1 mouse cellular context compared by ENCODE assay signal in genomic region chr5:137065923-137066322, GRCm38 (mm10).
TF ChIP-seq lines count a peak whose summit lies in the region.

No protein-coding gene starts in this region.

TF ChIP-seq in MEL, 35 proteins besides CTCF, POLR2A, EP300 and RAD21:
- TF ChIP-seq CHD2 (IDR thresholded peaks at IDR 0.05; ENCODE audit: low read length) (no peak), SIN3A (IDR thresholded peaks at IDR 0.05; ENCODE audit: low read length) (no peak), SMC3 (IDR thresholded peaks at IDR 0.05; ENCODE audit: low read depth, low read length) (0 out of 2 replicates have a peak, but pooled peaks have one; percentile 8)
